Mouse (Mus musculus): Measurements from ENCODE around the gene Prlh.

Prlh gene

DNA sequence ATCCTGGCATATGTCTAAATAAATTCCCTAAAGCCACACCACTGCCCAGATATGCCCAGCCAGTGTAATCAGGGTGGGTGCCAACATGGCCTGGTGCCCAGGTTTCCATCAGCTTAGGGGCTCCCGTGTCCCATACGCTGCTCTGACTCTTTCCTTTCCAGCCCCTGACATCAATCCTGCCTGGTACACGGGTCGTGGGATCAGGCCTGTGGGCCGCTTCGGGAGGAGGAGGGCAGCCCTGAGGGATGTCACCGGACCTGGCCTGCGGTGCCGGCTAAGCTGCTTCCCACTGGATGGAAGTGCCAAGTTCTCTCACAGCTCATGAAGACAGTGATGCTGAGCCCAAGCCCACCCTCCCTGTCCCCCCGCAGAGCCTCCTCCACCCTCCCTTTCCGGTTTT, 780 bp downstream of the Prlh start:
- DNase-seq (ENCODE audit: low read depth), result no peak

DNA sequence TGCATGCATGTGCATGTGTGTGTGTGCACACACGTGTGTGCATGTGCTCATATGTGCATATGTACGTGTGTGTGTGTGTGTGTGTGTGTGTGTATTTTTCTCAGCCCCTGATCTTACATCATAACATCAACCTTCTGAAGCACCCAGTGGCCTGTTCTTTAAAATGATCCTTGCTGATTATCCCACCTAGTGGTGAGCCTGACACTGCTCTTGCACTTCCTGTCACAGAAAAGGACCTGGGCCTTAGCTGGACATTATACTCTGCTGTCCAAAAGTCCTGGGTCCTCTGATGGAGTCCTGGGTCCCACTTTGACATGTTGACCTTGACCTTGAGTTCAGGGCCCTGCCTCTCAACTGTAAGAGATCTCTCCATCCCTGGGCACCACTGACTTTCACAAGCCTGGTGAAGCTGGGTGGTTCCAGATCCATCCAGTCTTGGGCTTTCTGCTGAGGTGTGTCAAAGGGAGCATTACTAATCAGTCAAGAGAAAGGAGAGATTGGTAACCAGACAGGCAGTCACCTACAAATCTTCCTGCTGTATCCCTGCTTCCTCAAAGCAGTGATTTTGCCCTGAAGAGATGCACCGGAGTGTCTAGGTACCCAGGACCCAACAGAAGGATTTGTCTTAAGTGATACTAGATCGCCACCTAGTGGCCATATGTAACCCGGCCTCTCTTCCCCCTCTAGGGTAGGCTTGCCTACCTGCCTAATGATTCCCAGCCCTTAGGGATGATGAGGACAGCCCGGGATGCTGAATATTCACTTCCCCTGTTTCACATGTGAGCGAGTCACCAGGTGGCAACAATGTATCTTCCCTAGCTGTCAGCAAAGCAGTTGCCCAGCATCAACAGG, 3.6 kb downstream of the Prlh start:
- peak; percentile 72 for DNase-seq (ENCODE audit: low read depth)

DNA sequence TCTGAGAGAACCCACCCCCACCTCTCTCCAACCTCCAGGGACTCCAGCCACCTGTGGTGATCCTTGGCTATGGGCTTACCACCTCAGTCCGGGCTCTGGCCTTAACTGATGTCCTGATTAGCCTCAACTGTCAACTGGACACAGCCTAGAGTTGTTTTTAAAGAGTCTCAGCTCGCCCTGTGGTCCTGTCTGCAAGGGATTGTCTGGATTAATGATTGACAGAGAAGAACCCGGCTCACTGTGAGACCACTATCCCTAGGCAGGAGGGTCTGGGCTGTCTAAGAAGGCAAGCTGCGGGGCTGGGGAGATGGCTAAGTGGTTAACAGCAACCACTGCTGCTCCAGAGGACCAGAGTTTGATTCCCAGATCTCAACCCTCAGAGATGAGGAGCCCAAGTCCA, 9.6 kb downstream of the Prlh start:
- DNase-seq (ENCODE audit: low read depth), result no peak

DNA sequence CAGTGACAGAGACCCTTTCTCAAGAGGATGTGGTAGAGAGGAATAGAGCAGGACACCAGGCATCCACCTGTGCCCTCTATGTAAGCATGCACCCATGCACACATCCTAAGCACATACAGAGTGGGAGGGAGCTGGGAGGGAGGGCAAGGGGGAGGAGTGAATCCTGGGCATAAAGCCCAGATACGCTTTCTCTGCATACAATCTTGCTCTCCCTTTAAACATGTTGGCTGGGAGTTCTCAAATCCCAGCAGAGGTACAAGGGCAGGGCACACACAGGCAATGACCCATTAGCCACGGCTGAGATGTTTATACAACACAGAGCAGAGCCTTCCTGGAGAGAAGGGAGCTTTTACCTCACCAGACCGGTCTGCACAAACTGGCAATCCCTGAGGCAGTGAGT, 10.1 kb downstream of the Prlh start:
- DNase-seq (ENCODE audit: low read depth), result no peak

DNA sequence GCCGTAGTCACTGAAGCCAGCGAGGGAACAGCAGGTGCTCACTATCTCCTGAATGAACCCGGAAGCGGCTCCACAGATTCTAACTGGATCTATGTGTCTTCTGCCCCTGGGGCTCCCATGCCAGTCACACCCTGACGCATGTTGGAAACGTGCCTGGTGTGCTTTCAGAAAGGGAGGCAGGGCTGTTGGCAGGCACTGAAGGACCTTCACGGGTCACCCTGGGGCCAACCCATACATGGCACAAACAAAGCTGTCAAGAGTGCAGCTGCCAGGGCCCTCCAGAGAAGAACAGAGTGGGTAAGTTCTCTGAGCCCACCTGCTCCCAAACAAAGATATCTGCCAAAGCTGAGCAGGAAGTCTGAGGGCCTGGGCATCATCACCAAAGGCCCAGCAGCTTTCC, 14.7 kb downstream of the Prlh start:
- DNase-seq (ENCODE audit: low read depth), result no peak

DNA sequence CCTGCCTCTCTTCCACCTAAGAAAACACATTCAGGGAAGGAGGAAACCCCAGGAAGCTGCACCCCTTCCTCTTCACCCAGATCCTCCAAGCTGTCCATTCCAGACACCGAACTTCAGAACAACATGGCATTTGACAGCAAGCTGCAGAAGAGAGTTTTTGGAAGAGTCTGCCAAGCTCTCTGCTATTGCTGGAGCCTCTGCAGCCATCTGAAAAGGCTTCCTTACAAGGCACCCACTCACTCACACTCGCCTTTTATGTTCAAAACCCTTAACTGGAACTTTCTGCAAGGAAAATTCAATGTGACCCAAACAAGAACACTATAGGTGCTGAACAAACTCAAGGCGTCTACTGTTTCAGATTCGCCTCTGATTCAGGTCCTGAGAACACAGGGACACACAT, 15.7 kb downstream of the Prlh start:
- DNase-seq (ENCODE audit: low read depth), result no peak

DNA sequence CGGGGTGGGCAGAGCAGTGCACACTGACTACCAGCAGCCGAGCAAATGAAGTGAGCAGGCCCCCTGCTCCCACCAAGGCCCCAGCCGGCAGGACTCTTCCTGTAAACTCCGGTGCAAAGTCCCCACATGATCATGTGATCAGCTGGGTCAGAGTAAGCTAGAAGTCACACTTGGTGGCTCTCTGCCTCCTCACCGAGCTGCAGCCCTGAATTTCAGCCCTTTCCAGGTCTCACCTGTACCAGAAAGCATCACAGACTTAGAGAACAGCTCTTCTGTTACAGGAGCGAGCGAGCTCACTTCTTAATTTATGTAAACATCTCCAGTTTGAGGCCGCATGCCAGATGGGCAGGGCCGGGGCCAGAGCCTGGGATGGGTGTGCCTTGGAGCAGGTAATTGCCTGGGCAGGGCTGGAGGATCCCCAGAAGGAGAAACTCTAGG, 16.5 kb downstream of the Prlh start, which contains the start of gene Rab17:
Rab17 (minus strand) TSS at position 315 of the 438 bp plus-strand sequence.
- no peak for DNase-seq (ENCODE audit: low read depth)

DNA sequence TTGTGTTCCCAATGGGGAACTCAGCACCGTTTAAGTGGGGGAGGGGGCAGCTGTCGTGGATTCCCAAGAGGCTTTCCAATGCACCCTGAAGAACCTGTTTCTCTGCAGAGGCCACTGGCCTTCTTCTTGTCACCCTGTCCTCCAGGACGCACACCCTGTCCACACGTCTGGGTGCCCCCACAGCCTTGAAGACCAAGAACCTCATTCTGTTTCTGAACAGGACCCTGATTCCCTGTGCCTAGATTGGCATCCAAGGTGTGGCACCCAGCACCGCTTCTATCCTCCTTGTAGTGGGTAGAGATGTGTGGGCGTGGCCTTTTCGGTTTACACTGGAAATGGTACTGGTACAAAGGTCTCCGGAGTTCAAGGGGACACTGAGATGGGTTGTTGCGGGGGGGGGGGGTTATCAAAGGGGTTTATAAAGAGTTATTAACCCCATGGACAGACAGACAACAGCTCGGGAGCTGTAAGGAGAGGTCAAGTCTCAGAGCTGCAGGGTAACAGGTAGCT, 17.0 kb downstream of the Prlh start:
- no peak for DNase-seq (ENCODE audit: low read depth)

DNA sequence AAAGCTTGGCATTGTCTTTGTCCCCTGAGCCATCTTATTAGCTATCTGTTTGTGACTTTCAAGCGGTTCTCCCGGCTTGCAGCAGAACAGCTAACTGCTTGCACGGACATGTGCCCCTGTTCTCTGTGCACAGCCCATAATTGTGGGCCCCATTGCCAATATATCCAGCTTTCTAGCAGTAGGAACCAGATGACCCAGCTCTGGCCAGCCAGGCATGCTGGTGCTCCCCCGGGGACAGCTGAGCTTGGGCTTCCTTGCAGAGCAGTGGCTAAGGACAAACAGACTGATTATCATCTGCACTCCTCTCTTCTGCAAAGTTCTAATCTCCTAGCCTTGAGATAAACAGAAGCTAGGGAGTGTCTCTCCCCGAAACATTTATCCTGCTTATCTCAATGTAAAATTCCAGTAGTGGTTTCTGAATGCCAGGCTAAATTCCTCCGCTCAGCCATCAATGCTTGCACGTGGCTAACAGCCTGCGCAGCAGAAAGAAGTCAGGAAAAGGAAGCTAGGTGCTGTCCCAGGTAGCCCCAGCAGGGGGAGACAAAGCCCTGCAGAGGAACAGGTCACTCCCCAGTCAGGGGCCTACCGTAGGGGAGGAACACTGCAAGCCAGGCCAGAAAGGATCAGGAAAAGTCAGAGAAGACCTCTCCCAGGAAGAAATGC, 20.1 kb downstream of the Prlh start:
- DNase-seq (ENCODE audit: low read depth), result peak; percentile 80

DNA sequence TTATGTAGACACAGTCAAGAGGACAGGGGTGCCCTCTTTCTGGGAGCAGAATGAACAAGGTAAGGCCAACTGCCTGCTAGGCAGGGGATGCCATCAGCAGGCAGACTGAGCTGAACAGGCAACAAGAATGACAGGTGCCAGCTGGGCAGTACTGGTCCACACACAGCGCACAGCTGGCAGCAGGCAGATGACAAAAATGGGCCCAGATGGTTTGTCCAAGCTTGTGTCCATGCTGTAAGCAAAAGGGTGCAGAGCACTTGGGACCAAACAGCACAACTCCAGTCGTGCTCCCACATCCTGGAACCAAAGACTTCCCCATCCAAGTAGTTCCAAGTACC, 20.6 kb downstream of the Prlh start:
- no peak for DNase-seq (ENCODE audit: low read depth)

DNA sequence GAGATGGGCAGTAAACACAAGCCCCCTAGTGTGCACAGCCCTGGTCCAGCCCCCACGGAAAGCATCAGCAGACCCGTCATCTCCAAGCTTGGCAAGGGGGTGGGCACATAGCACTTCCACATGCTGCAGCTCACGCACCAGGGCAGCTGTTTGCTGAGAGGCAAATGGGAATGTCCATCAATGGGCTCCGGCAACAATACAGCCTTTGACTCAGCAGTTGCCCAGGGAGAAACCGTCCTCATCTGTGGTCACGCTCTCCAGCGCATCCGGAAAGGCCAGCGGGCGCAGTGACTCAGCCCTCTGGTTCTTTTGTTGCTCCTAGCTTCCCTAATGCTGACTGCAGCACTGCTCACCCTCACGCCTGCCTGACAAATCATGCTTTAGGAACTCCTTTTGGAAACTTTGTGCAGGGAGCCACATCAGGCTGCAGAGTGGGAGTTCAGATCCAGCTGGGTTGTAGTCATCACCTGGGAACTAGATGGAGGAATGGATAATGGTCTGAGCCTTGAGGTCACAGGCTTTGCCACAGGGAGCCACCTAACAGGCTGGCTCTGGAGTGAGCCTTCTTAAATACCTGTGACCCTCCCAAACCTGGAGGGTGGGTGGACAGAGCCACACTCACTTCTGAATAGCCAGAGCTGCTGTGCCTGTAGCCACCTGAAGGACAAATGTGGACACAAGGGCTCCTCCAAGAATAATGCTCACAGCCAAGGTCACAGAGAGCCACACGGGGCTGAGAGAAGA, 22.2 kb downstream of the Prlh start:
- DNase-seq (ENCODE audit: low read depth), result no peak

DNA sequence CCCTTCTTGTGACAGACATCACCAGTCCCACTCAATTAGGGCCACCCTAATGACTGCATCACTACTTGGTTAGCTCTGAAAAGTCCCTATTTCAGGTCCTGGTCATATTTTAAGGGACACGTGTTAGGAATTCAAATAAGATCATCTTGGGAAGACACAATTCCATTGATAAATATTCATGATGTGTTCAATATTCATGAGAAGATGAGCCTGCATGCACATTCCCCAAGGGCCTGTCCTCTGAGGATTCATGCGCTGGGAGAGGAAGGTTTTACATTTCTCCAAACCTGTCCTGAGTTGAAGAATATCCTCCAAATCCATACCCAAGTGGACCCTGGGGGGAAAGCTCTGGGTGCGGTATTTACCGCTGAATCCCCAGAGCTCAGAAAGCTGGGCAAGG, 23.1 kb downstream of the Prlh start:
- DNase-seq (ENCODE audit: low read depth), result no peak

DNA sequence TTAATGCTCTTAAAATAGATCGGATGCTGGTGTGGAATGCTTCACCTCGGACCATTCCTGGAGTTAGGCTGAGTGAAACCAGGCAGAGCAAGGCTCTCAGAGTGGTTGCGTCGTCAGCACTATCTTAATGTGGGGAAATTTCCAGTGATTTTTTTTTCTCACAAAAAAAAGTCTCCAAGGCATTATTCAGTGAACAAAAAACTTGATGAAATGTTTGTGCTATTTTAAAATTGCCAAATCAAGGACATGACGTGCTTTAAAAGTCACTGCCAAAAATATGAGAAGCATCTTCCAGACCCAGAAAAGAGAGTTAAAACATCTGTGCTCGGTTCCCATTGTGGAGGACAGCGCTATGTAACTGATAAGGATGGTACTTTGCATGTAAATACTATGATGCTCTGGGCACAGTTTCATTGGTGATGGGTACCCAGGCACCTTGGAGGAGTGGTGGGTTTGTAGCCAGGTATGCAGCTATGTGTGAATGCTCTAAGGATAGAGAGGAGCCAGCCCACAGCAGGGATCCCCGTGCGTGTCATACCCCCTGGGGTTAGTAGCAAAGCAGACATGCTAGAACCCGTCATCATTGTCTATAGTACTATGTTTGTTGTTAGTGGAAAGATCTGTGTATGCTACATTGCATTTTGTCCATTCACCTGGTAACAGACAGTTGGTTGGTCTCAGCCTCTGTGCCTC, 27.9 kb downstream of the Prlh start:
- DNase-seq (ENCODE audit: low read depth), result no peak

DNA sequence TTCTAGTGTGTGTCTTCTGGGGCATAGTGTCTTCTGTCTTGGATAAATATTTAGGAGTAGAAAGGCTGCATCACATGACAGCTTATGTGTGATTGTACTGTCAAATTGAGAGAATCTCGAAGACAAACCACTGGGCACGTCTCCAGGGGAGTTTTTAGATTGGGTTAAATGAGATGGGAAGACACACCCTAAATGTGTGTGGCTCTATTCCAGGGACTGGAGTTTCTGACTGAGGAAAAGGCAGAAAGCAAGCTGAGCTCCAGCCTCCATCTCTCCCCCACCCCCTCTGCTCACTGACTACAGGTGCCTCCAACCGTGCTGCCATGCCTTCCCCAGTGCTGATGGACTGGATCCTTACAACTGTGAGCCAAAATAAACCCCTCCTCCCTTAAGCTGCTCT, 28.4 kb downstream of the Prlh start:
- no peak for DNase-seq (ENCODE audit: low read depth)

DNA sequence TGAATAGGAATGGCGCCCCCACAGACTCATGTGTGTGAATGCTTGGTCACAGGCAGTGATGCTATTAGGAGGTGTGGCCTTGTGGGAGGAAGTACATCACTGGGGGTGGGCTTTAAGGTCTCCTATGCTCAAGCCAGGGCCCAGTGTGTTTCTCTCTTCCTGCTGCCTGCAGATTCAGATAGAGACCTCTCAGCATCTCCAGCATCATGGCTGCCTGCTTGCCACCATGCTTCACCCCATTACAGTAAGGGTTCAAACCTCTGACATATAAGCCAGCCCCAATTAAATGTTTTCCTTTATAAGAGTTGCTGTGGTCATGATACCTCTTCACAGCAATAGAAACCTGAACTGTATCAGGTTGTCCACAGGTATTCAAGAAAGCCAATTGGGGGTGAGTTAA, 43.0 kb downstream of the Prlh start:
- no peak for DNase-seq (ENCODE audit: low read depth)

DNA sequence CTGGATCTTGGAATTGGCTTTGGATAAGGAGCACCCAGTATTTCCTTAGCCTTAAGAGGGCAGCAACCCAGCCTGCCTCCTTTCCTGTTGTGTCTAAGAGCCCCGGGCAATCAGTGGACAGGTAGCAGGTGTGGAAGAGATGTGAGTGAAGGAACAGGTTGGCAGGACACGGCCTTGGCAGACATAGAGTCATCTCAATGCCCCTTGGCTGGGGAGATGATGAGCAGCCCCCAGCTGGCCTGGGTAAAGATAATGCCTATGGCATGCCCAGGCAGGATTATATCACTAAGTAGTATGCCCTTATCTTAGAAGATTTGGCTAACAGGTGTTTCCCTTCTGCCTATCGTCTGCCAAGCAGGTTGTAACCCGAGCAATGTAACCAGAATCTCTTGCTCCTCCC, 44.2 kb downstream of the Prlh start:
- no peak for DNase-seq (ENCODE audit: low read depth)

DNA sequence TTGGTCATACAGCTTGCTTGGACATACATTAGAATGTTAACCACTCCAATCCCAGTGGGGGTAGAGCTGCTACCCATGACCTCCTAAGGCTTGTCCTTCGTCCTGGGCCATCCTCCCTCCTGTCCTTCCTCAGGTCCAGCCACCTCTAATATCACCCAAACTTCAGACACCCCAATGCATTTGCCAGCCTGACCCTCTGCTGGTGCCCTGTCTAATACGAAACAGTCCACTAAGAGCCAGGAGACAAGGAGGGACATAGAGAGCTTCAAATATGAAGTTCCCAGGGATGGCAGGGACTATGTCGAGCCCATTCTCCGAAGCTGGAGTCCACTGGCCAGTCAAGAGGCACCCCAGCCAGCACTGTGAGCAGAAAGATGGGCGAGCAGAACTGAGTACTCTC, 44.7 kb downstream of the Prlh start:
- no peak for DNase-seq (ENCODE audit: low read depth)

DNA sequence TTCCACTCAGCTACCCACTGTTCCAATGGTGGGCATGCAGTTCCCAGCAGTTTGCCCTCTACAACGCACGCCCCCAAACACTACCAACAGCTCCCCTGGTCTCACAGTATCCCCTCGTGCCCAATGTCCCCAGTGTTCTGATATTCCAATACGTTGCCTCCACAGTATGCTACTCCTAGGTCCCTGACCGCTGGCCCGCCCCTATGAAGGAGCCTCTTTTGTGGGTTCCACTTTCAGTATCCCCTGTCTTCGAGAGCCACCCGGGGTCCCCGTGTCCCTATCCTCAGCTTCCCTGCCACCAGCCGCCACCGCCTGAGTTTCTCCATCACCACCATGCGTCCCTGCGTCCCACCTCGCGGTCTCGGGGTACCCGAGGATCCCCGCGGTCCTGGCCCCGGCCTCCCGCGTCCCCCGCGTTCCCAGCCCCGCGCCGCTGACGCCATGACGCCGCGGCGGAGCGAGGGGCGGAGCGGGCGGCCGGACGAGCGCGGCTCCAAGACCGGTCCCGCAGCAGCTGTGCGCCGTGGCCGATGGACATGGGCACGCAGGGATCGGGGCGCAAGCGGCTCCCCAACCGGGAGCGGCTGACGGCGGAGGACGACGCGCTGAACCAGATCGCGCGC, 45.5 kb downstream of the Prlh start, which contains the start of gene Lrrfip1:
Lrrfip1 (plus strand) TSS at position 470 of the 623 bp plus-strand sequence.
- no peak for DNase-seq (ENCODE audit: low read depth)

DNA sequence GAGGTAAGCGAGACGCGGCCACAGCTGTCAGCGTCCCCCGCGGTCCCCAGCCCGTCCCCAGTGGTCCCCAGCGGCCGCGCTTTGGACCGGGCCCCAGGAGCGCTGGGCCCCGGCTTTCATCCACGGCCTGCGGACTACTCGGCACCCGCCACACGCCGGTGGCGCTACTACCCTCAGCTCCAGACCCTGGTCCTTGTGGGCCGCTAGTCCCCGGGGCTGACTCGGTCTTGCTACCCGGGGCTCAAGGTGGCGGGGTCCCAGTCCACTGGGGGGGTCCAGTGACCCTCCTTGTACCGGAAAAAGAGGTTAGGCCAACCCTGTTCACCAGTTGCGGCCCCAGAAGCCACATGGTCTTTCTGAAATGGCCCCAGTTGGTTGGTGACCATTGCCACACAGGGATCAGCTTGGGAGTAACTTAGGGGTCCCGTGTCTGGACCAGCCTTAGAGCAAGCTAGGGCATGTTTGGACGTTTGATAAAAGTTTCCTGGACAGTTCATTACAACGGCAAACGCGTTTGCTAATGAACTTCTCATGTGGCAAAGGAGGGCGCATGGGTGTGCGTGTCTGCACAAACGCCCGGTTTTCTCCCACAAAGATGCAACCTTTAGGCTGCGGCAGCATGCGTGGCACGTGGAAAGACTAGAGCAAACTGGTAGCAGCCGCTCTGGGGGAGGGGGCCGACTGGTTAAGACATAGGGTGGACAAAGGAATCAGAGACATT, 46.1 kb downstream of the Prlh start:
- DNase-seq (ENCODE audit: low read depth), result no peak

DNA sequence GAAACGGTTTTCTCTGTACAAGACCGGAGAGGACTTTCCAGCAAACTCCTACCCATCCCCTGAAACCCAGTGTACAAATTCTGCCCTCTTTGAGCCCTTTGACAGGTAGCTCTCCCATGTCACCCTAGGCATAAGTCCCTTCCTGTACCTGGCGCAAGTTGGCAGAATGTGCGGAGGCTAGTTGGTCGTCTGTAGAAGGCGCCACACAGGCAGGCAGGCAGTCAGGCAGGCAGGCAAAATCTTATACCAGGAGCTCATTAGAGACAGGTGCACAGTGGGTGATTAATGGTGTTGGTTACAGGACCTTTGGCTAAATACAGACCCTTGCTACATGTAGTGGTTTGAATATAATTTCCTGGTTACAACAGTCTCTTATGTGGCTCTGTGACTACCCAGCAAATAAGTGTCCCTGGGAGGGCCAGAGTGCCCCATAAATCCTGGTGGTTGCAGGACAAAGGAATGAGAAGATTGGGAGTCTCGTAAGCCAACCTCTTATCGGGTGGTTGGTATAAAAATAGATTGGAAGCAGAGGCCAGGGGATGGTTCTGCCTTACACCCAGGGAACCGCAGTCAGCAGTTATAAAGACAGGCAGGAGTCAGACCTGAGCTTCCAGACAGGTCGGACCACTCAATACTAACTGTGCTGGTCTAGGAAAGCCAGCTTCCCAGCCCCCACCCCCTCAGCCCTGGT, 47.1 kb downstream of the Prlh start:
- DNase-seq (ENCODE audit: low read depth), result no peak
